Mouse (Mus musculus): ENCODE results near the gene E130116L18Rik. TPM values are rescaled to one million over a fixed set of nuclear protein-coding genes. Genes with fewer than 3 reads are reported as not detected.

The E130116L18Rik gene
- not detected for total RNA-seq (2023)

DNA sequence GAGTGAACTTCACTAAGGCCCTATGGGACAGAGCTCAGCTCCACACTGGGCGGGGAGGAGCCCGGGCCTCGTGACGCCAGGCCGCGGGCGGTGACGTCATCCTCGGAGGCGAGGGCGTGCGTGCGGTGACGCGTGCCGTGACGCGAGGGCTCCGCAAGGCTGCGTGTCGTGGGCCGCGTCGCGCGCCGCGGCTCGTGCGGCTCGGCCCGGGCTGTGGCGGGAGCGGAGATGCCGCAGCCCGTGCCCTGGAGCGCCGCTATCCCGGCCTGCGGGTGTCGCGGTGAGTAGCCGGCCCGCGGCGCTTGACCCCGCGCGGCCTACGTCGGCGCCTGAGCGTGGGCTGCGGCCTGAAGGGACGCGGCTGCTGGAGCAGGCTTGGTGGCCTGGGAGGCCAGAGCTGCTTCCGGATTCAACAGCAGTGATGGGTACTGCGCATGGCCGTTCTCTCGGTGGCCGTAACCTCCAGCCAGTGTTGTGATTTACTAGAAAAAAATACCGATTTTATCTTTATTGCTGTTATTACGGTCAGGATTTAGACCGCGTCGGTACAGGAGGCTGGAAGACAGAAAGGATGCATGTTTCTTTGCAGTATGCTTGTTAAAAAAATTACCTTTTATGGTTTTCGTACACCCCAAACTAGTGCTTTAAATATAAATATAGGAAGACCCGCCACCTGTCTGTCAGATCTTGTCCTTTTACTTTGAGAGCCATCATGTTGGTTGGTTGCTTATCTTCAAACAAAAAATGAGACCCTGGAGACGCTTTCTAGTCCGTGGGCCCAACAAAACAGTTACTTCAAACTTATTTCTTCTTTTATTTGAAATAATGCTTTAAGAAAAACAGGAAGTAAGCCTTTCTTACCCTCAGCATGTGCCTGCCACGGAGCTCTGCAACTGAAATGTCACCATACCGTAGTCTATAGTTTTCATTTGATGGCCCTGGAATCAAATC lies at the start of gene E130116L18Rik:
E130116L18Rik (minus strand) TSS at position 402 of the 951 bp plus-strand sequence.

DNA sequence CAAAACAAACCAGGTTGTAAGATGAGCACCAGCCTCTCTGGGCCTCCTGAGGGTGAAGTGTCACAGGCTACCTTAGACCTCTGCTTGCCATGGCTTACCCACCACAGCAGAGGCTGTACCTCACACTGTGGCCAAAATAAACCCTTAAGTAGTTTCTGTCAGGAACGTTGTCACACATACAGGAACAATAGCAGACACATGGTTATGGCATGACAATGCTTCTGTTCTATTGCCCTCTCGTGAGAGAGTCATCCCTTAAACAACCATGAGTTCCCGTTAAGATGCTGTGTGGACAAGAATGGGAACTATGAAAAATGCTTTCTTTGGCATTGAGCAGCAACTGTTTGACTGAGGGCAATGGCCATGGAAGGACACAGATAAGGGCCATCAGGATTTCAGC lies 1.3 kb downstream of the E130116L18Rik start, which contains the start of gene Galnt11:
Galnt11 (plus strand) TSS at position 301 of the 400 bp plus-strand sequence.

DNA sequence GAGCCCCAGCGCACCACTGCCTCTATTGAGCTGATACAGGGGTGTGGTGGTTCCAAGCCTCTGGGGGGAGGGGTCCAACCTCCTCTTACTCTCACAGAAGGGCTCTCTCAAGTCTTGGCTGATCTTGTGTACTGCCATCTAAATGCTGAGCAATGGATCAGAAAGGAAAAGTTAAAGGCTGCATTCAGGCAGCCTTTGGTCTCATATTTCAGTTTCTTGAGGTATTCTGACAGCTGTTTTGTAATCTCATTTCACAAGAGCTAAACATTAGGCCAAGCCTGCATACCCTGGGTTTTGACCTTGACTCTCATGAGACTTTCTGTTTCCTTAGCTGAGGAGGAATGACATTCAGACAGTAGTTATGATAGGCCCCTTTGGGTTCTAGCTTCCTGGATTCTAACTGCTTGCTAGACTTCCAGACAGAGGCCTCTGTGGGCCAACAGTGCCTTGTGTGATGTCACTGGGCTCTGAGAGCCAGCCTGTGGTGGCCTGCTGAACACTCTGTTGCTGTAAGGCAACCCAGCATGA lies 41.9 kb downstream of the E130116L18Rik start, which contains the start of gene Galntl5:
Galntl5 (plus strand) TSS at position 457 of the 528 bp plus-strand sequence.

Other genes starting within 250 kb of the E130116L18Rik start
- 10 to 100 TPM; 32.1 to 40.1 TPM for gene Prkag2, start 122.5 kb downstream of the E130116L18Rik start, total RNA-seq (2023)
- gene Galntl5, start 41.7 kb downstream of the E130116L18Rik start, total RNA-seq (2023) = not detected
- 10 to 100 TPM; 17.0 to 20.1 TPM for gene Galnt11, start 1.2 kb downstream of the E130116L18Rik start, total RNA-seq (2023)